Mouse (Mus musculus): ENCODE measurements around the gene Slc43a1. TPM values are rescaled to one million over a fixed set of nuclear protein-coding genes. Genes with fewer than 3 reads are reported as not detected.
"Not testable (repeated sequence)": the region's sequence is repeated elsewhere in the genome, so short reads cannot be mapped to it uniquely, and the experiment has no call there.

Slc43a1 gene
- polyA plus RNA-seq, 1 experiment from 2014 or later: 15.1 TPM

DNA sequence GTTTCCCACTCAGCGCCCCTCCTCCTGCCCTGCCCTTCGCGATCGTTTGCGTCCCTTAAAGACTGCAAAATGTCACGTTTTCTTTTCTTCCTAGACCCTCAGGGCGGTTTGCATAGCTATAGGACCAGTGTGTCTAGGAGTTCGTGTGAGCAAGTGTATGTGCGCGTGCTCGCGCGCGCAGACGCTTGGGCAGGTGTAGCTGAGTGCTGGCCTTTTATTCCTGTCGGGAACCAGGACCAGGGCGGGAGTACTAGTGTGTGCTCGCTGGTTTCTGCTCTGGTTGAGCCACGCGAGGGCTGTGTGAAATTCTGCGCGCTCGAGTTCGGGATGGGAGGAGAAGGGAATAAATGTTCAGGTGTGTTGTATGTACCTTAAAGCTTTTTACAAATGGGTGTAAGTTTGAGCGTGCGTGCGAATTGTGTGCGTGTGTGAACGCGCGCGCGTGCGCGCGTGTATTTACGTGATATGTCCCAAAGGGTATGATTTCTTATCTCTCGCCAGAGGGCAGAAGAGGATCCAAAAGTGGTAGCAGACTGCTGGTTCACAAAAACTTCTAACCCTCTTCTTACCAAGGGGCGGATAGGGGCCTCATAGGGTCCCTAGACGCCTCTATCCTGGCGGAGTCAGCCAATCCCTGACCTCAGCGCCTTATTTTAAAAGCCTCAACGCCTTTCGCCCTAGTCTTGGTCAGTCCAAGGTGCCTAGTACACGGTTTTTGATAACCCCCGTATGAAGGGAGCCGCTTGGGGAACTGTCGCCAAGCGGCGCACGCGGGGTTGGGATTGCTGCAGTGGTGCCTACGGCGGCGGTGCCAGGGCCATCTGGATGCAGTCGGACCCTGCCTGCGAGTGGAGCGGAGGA lies 49.0 kb downstream of the Slc43a1 start:
- under 1% methylated on average over 58 of the region's 58 CpGs for WGBS
- peaks cover 71% of the 10 kb centered on the region for H3K27me3 ChIP-seq

DNA sequence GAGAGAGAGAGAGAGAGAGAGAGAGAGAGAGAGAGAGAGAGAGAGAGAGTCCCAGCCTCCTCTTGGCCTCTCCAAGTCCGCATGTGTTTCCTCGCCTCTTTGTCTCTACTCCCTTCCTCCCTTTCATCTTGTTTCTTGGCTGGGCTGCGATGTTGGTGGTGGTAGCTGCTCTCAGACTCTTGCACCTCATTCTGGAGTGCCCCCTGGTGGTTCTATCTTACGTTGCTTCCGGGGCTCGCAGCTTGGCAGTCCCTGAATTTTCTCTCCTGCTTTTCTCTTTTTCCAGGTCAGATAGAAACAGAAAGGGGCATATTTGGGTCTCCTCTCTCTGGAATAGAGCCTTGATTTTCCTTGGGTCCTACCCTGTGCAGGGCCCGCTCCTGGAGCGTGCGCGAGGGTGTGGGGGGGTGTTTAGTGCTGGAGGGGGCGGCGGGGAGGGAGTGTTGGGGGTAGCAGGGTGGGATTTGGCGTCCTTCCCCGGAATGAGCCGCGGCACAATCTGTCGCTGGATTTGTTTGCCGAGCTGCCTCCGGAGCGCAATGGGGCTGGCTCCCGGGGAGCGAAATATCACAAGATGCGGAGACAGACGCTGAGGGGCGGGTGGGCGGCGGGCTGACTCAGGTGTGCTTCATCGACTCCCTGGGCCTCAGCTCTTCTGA lies 50.1 kb downstream of the Slc43a1 start:
- H3K27me3 ChIP-seq: peaks cover 59% of the 10 kb centered on the region
- under 1% methylated on average over 26 of the region's 28 CpGs for WGBS
- peak overlapping the region; percentile 28 for H3K9ac ChIP-seq
- no peaks in the 10 kb centered on the region for H3K36me3 ChIP-seq
- no peak overlapping the region for H3K27ac ChIP-seq
- peaks cover 40% of the 10 kb centered on the region for H3K4me1 ChIP-seq
- ATAC-seq (ENCODE audit: borderline replicate concordance, extremely low read depth, low FRiP score, low TSS enrichment): no peak
- H3K4me3 ChIP-seq: peak overlapping the region; percentile 36
- no peaks in the 10 kb centered on the region for H3K9me3 ChIP-seq
- peak overlapping the region; percentile 79 for H3K4me2 ChIP-seq

More for the DNA sequence above, 49.0 kb downstream of the Slc43a1 start:
- Histone ChIP-seq H3K9ac (0 out of 2 replicates have a peak overlapping the region, but pooled peaks have one; percentile 24), H3K27ac (no peak overlapping the region), H3K4me1 (peaks cover 51% of the 10 kb centered on the region), H3K9me3 (no peaks in the 10 kb centered on the region), H3K4me2 (peak overlapping the region; percentile 84), H3K4me3 (peak overlapping the region; percentile 58), H3K36me3 (no peaks in the 10 kb centered on the region)
- ATAC-seq (ENCODE audit: borderline replicate concordance, extremely low read depth, low FRiP score, low TSS enrichment): peak; percentile 4; the same call in 1 of the 2 replicates

DNA sequence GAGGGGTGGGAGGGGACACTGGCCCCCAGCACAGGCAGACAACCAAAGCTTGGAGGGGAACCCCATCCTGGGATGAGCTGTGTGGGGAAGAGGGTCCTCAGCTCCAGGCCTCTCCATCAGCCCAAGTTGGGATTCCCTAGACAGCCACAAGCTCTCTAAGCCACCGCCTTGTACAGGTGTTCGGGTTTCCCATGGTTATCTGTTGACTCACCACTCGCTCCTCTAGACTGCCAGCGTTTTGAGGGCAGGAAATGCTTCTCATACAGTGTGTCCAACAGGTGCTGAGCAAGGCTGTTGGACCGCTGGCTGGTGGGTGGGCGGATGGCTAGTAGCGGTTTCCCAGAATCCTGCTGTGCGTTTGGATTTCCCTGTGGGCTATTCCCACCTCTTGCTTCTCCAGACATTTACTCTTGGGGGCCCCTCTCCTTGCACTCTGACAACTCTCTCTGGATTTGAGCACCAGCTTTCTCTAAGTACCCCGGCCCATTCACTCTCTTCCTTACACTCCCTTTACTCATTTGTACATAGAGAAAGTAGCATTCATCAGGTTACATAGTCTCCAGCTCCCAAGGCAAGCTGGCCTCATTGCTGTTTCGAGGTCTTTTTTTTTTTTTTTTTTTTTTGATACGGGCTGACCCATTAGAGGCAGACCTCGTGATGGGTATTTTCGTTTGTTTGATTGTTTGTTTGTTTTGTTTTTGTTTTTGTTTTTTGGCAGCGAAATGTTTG lies 50.8 kb downstream of the Slc43a1 start:
- Histone ChIP-seq H3K9me3 (no peaks in the 10 kb centered on the region), H3K27ac (no peak overlapping the region), H3K36me3 (no peaks in the 10 kb centered on the region), H3K4me1 (peaks cover 39% of the 10 kb centered on the region), H3K4me3 (peak overlapping the region; percentile 36), H3K27me3 (peaks cover 52% of the 10 kb centered on the region), H3K9ac (no peak overlapping the region), H3K4me2 (peak overlapping the region; percentile 79)
- WGBS: 10% methylated on average over 14 of the region's 14 CpGs
- no peak for ATAC-seq (ENCODE audit: borderline replicate concordance, extremely low read depth, low FRiP score, low TSS enrichment)

DNA sequence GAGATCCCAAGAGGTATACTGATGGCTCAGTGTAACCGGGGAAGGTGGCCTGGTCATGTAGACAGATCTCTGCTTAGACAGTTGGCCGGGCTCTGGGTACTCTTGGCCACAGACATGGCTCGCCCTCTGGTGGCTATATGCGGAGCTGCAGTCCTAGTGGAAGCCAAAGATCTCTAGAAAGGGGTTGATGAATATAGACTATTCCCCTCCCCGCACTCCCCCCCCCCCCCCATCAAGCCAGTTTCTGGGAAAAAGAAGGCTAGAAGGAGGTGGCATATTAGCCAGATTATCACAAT lies 51.3 kb downstream of the Slc43a1 start:
- ATAC-seq (ENCODE audit: borderline replicate concordance, extremely low read depth, low FRiP score, low TSS enrichment): no peak
- H3K4me1 ChIP-seq: peaks cover 39% of the 10 kb centered on the region
- H3K36me3 ChIP-seq: no peaks in the 10 kb centered on the region
- H3K9me3 ChIP-seq: no peaks in the 10 kb centered on the region
- H3K4me2 ChIP-seq: 0 out of 2 replicates have a peak overlapping the region, but pooled peaks have one; percentile 1
- WGBS: 3% methylated on average over 5 of the region's 5 CpGs
- no peak overlapping the region for H3K9ac ChIP-seq
- H3K4me3 ChIP-seq: no peak overlapping the region
- H3K27ac ChIP-seq: no peak overlapping the region
- peaks cover 47% of the 10 kb centered on the region for H3K27me3 ChIP-seq

DNA sequence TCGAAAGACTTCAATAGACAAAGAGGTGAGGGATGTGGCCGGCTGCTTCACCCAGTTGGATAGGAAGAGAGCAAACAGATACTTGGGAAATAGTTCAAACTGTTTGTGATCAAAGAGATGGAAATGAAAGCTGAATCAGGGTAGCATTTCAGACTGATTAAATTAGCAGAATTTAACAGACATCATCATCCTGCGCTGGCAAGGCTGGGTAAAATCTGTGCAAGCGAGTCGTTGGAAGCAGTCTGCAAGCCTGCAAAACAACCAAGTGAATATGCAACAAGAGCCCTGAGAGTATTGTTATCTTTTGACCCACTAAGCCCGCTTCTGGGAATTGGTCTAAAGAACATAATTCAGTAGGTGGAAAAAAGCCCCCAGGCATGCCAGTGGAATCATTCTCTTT lies 54.7 kb downstream of the Slc43a1 start:
- H3K9me3 ChIP-seq: no peaks in the 10 kb centered on the region
- H3K27ac ChIP-seq: no peak overlapping the region
- ATAC-seq (ENCODE audit: borderline replicate concordance, extremely low read depth, low FRiP score, low TSS enrichment): no peak
- no peaks in the 10 kb centered on the region for H3K36me3 ChIP-seq
- H3K9ac ChIP-seq: no peak overlapping the region
- WGBS: 46% methylated on average over 6 of the region's 6 CpGs
- peaks cover 13% of the 10 kb centered on the region for H3K4me1 ChIP-seq
- peaks cover 14% of the 10 kb centered on the region for H3K27me3 ChIP-seq
- no peak overlapping the region for H3K4me3 ChIP-seq
- H3K4me2 ChIP-seq: no peak overlapping the region

DNA sequence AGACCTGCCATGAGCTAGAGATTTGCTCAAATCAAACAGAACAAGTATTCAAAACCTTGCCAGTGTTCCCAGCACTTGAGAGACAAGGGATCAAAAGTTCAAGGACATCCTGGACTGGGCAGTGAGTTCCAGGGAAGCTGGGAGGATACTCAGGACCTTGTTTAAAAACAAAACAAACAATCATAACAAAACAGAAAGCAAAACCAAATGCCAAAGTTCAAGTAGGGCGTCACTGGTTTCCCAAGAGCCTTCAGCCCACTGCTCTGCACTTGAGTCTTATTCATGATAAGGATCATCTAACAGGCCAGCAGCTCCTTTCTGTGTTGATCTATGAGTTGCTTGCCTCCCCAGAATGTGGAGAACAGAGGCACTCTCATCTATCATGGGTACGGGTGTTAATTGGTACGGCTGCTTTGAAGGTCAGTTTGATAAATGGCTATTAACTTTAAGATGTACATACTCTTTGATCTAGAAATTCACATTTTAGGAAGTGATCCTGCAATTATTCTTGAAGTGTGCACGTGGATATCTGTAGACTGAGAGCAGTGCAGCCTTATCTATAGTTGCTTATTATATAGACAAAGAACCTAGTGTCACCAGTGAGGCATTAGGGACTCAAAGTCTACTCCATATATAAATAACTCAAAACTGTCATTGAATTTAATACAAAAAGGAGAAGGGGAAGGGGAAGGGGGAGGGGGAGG lies 57.0 kb downstream of the Slc43a1 start:
- Histone ChIP-seq H3K36me3 (no peaks in the 10 kb centered on the region), H3K4me1 (no peaks in the 10 kb centered on the region; the same call in 1 of the 2 replicates), H3K27ac (no peak overlapping the region), H3K4me3 (no peak overlapping the region), H3K4me2 (no peak overlapping the region), H3K9ac (no peak overlapping the region), H3K9me3 (no peaks in the 10 kb centered on the region), H3K27me3 (0 out of 2 replicates have a peak, but pooled peaks cover 3% of the 10 kb centered on the region)
- 15% methylated on average over 4 of the region's 4 CpGs for WGBS
- ATAC-seq (ENCODE audit: borderline replicate concordance, extremely low read depth, low FRiP score, low TSS enrichment): 0 out of 2 replicates have a peak, but pooled peaks have one; percentile 14

DNA sequence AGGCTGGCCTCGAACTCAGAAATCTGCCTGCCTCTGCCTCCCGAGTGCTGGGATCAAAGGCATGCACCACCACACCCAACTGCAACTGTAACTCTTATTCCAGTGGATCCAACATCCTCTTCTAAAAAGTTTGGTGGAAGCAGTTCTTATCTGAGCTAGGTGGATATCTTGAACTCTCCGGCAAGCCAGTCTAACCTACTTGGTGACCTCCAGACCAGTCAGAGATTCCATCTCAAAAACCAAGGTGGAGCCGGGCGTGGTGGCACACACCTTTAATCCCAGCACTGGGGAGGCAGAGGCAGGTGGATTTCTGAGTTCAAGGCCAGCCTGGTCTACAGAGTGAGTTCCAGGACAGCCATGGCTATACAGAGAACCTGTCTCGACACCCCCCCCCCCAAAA lies 58.0 kb downstream of the Slc43a1 start:
- H3K4me3 ChIP-seq; H3K27ac ChIP-seq; H3K4me2 ChIP-seq; H3K9ac ChIP-seq; H3K9me3 ChIP-seq; H3K4me1 ChIP-seq; ATAC-seq (ENCODE audit: borderline replicate concordance, extremely low read depth, low FRiP score, low TSS enrichment); H3K27me3 ChIP-seq; H3K36me3 ChIP-seq: not testable (repeated sequence)
- 91% methylated on average over 6 of the region's 6 CpGs for WGBS

DNA sequence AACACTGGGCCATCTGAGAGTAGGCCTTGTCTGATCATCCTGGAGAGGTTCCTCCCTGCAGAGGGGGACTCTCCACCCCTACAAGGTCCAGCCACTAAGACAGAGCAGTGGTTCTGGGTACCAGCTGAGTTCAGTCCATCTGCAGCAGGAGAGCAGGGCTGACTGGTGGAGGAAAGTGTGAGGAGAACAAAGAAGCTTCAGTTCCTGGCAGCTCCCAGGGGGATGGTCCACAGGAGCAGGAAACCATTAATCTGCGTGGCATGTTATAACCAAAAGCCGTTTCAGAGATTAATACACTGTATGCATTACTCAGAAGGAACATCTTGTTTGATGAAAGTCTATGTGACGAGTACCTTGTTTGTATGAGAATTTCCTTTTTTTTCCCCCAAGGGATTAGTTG lies 74.1 kb downstream of the Slc43a1 start:
- H3K4me1 ChIP-seq: peaks cover 5% of the 10 kb centered on the region; the same call in 1 of the 2 replicates
- peak overlapping the region; percentile 15; the same call in 1 of the 2 replicates for H3K27ac ChIP-seq
- no peak overlapping the region for H3K4me3 ChIP-seq
- no peak overlapping the region for H3K4me2 ChIP-seq
- no peak overlapping the region for H3K9ac ChIP-seq
- no peaks in the 10 kb centered on the region for H3K9me3 ChIP-seq
- H3K27me3 ChIP-seq: no peaks in the 10 kb centered on the region
- no peaks in the 10 kb centered on the region for H3K36me3 ChIP-seq
- 29% methylated on average over 3 of the region's 3 CpGs for WGBS
- ATAC-seq (ENCODE audit: borderline replicate concordance, extremely low read depth, low FRiP score, low TSS enrichment): peak; percentile 43; the same call in 1 of the 2 replicates

Other genes starting within 250 kb of the Slc43a1 start
- 61.5 and 66.0 TPM in 2 replicates for gene Ctnnd1, start 188.1 kb upstream of the Slc43a1 start, polyA plus RNA-seq (2015; fragmentation: Nextera tagmentation; extraction: Ambion mirVana)
- gene Btbd18, start 179.8 kb upstream of the Slc43a1 start, polyA plus RNA-seq (2015; fragmentation: Nextera tagmentation; extraction: Ambion mirVana): 0.13 and 0.22 TPM in 2 replicates
- 356 and 375 TPM in 2 replicates for gene Selenoh, start 168.1 kb upstream of the Slc43a1 start, polyA plus RNA-seq (2015; fragmentation: Nextera tagmentation; extraction: Ambion mirVana)
- gene Gm28635, start 160.8 kb upstream of the Slc43a1 start, polyA plus RNA-seq (2015; fragmentation: Nextera tagmentation; extraction: Ambion mirVana): not detected in 2 replicates
- gene Med19, start 160.4 kb upstream of the Slc43a1 start, polyA plus RNA-seq (2015; fragmentation: Nextera tagmentation; extraction: Ambion mirVana): 37.1 and 38.0 TPM in 2 replicates
- gene Tmx2, start 159.7 kb upstream of the Slc43a1 start, polyA plus RNA-seq (2015; fragmentation: Nextera tagmentation; extraction: Ambion mirVana): 118 and 121 TPM in 2 replicates
- 24.5 and 24.9 TPM in 2 replicates for gene Zdhhc5, start 123.7 kb upstream of the Slc43a1 start, polyA plus RNA-seq (2015; fragmentation: Nextera tagmentation; extraction: Ambion mirVana)
- 27.1 and 29.3 TPM in 2 replicates for gene Clp1, start 111.5 kb upstream of the Slc43a1 start, polyA plus RNA-seq (2015; fragmentation: Nextera tagmentation; extraction: Ambion mirVana)
- 6.3 and 6.6 TPM in 2 replicates for gene Ypel4, start 104.8 kb upstream of the Slc43a1 start, polyA plus RNA-seq (2015; fragmentation: Nextera tagmentation; extraction: Ambion mirVana)
- gene Gm19426, start 95.2 kb upstream of the Slc43a1 start, polyA plus RNA-seq (2015; fragmentation: Nextera tagmentation; extraction: Ambion mirVana): 7.3 and 9.8 TPM in 2 replicates
- 92.3 and 104 TPM in 2 replicates for gene Serping1, start 63.4 kb upstream of the Slc43a1 start, polyA plus RNA-seq (2015; fragmentation: Nextera tagmentation; extraction: Ambion mirVana)
- 63.8 and 63.9 TPM in 2 replicates for gene Ube2l6, start 40.0 kb upstream of the Slc43a1 start, polyA plus RNA-seq (2015; fragmentation: Nextera tagmentation; extraction: Ambion mirVana)
- 0.20 and 0.27 TPM in 2 replicates for gene Smtnl1, start 16.2 kb upstream of the Slc43a1 start, polyA plus RNA-seq (2015; fragmentation: Nextera tagmentation; extraction: Ambion mirVana)
- gene Timm10, start 11.9 kb upstream of the Slc43a1 start, polyA plus RNA-seq (2015; fragmentation: Nextera tagmentation; extraction: Ambion mirVana): 44.3 and 48.0 TPM in 2 replicates
- 0.70 and 0.79 TPM in 2 replicates for gene Rtn4rl2, start 47.9 kb downstream of the Slc43a1 start, polyA plus RNA-seq (2015; fragmentation: Nextera tagmentation; extraction: Ambion mirVana)
- gene Slc43a3, start 97.7 kb downstream of the Slc43a1 start, polyA plus RNA-seq (2015; fragmentation: Nextera tagmentation; extraction: Ambion mirVana): 78.5 and 89.7 TPM in 2 replicates
- gene Prg2, start 141.6 kb downstream of the Slc43a1 start, polyA plus RNA-seq (2015; fragmentation: Nextera tagmentation; extraction: Ambion mirVana): 0.20 and 0.24 TPM in 2 replicates
- not detected in 2 replicates for gene Prg3, start 149.4 kb downstream of the Slc43a1 start, polyA plus RNA-seq (2015; fragmentation: Nextera tagmentation; extraction: Ambion mirVana)
- gene Ssrp1, start 198.4 kb downstream of the Slc43a1 start, polyA plus RNA-seq (2015; fragmentation: Nextera tagmentation; extraction: Ambion mirVana): 298 and 303 TPM in 2 replicates
- gene P2rx3, start 198.6 kb downstream of the Slc43a1 start, polyA plus RNA-seq (2015; fragmentation: Nextera tagmentation; extraction: Ambion mirVana): 0.77 and 0.91 TPM in 2 replicates
- 38.8 and 53.6 TPM in 2 replicates for gene Tnks1bp1, start 209.2 kb downstream of the Slc43a1 start, polyA plus RNA-seq (2015; fragmentation: Nextera tagmentation; extraction: Ambion mirVana)